Mouse (Mus musculus) urinary bladder, postnatal 36 days (tissue): ENCODE measurements at regions not wholly inside any gene's neighbourhood (a gene's known extent, or its start where the extent isn't known, plus 50 kb on each side); places are given as distances from the start of the nearest gene placed in this dataset.

Experiments
- DNase-seq, 2 experiments: peaks; one replicate each; pipeline ENCODE4 v3.0.0; 2022; ENCODE audit warnings: low spot score in 2 of 2, mixed read lengths in 1 of 2

- no peak for DNase-seq
Measured at GRCm38 (mm10) chr6:143536525-143537293, 369.7 kb downstream of the Etnk1 start.

- DNase-seq, result no peak
Measured at GRCm38 (mm10) chr6:143547406-143547903, 380.4 kb downstream of the Etnk1 start.

- no peak for DNase-seq
Measured at GRCm38 (mm10) chr6:143554946-143555345, 387.9 kb downstream of the Etnk1 start.

DNA sequence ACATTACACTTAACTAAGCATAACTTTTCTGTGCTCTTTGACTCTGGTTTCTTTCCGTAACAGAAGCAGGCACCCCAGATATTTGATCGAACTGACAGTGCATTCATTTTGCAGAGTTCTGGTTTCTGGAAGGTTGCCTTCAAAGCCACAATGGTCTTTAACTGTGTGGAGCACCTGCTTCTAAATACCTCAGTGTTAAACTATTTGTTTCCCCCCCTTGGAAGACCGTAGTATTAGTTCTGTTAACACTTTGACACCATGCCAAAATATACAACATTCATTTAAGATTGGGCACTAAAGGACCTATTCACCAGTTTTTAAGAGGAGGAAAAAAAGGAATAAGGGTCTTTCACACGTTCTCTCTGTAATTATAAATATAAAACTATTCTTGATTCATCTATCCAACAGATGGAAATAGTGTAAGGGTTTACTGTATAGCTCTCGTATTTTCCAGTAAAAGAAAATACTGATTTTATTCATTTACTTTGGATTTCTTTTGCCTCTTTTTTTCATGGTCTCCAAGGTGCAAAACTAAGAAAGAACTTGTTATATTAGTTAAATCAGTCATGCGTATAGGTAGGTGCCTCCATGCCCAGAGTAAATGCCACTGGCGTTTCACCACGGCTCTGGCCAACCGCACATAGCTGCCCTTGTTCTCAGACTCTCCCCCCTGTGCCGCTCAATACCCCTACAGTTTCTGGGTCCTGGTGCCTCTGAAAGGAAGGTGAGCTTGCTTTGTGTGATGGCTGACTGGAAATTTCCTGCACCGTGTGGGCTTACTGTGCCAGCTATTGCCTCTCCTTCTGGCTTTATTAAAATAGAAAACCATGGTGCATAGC, 391.2 kb downstream of the Etnk1 start:
- DNase-seq, result no peak

DNA sequence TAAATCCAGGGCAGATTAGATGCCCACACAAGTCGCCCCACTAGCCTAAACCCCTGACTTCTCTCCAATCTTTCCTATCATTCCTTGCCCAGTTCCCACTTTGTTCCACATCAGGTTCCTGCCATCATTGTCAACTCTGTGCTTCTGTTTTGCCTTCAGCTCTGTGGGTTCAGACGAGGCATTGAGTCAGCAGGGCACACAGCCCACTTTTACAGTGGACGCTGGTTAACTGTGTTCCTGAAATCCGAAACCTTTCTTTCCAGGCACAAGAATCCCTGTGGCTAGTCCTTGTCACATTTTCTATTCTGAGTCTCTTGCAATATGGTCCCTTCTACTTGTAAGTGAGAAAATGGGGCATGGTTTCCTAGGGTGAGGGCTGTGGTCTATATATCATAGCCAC, 392.3 kb downstream of the Etnk1 start:
- no peak for DNase-seq

GRCm38 (mm10) chr6:143561316-143562088, 394.5 kb downstream of the Etnk1 start:
- DNase-seq, result no peak

GRCm38 (mm10) chr6:143571356-143572115, 404.5 kb downstream of the Etnk1 start:
- DNase-seq, result no peak

DNA sequence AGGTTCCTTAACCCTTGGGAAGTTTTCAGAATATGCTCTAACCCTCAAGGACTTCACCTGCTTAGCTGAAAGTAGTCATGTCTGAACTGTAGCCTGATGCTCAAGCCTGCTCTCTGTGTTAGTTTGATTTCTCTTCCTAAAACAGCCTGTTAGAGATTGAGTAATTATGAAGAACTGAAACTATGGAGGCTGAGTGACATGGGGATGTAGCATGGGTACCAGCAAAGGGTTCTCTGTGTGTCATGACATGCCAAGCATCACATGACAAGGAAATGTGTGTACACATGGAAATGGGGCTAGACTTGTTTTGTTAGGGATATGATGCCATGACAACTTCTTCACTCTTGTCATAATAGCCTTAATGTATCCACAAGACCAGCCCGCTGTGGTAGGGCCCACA, 412.2 kb downstream of the Etnk1 start:
- no peak for DNase-seq

GRCm38 (mm10) chr6:143589666-143590065, 422.6 kb downstream of the Etnk1 start:
- no peak for DNase-seq

DNA sequence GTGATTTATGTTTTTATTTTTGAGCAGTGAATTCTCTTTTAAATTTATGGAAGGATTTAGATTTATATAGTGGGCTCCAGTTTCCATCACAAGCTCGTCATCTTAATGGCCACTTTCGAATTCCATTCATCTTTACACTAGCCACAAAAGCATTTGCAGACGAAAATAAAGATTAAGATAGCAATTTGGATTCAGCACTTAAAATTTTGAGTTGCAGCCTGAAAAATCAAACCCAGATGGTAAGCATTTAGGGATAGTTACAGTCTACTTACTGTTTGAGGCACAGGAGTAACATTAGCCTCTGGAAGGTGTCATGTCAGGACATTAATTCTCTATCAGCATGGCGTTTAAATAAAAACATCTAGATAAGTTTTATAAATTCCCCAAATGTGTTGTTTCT, 423.2 kb downstream of the Etnk1 start:
- DNase-seq, result no peak

DNA sequence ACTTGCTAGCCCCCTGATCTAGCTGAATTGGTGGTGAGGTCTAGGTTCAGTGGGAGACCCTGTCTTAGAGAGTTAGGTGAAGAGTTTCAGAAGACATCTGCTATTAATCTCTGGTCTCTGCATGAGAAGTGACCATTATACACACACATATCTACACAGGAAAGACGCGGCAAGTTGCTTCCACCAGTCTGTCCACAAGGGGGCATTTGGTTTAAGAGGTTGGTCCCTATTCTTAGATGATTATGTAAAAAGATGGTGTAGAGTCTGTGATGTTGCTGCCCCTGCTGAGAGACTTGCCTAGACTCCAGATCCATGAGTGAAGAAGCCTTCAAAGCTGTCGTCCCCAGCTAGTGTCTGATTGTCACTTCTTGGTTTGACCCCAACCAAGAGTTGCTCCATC, 425.5 kb downstream of the Etnk1 start:
- no peak for DNase-seq

DNA sequence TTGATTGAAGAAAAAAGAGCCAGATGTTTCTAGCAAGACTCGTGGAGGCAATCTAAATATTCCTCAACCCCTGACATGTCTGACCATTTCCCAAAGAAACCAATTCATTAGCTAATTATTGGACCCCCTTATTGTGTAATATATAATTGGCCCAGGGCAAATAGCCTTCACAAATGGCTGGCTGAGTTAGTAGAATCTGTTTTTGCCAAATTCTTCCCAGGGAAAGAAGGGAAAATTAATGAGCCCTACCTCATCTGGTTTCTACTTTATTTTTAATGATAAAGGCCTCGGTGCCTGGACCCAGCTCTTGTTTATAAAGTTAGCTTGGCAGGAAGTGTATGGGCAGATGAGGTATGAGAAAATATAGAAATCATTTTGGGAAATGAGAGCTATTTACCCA, 428.5 kb downstream of the Etnk1 start:
- no peak for DNase-seq

DNA sequence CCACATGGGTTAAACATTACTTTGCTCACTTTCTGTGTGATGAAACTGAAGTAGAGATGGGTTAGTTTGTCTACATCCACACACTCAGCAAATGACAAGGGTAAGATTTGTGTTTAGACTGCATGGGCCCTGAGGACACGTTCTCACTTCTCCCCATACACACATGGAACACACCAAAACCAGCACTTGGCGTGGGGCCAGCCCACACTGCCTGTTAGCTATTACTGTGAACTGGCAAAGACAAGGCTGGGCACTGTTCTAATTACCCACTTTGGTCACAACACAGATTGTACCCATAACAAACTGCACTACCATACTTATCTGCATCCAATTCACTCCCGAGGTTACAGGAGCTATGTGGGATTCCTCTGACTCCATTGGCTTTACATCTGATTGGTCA, 430.4 kb downstream of the Etnk1 start:
- no peak for DNase-seq

DNA sequence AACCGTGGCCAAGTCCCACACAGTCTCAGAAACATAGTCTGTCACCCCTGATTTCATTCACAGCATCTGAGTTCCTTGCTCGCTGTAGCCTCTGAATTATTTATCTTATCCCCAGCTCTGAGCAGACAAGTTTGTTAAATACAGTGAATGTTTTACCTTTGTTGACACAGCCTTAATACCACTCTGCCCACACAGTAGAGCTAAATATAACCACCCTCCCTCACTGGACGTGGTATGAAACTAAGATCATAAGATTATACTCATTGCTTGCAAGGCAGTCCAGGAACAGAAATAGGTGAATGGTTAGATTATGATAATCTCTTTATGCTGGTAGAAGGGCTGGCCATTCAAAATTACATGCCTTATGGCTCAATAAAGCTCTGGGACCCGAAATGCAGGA, 431.9 kb downstream of the Etnk1 start:
- DNase-seq, result no peak

GRCm38 (mm10) chr6:143609100-143609499, 442.1 kb downstream of the Etnk1 start:
- DNase-seq, result no peak

- DNase-seq, result no peak
Measured at GRCm38 (mm10) chr6:143612966-143613365, 445.9 kb downstream of the Etnk1 start.

DNA sequence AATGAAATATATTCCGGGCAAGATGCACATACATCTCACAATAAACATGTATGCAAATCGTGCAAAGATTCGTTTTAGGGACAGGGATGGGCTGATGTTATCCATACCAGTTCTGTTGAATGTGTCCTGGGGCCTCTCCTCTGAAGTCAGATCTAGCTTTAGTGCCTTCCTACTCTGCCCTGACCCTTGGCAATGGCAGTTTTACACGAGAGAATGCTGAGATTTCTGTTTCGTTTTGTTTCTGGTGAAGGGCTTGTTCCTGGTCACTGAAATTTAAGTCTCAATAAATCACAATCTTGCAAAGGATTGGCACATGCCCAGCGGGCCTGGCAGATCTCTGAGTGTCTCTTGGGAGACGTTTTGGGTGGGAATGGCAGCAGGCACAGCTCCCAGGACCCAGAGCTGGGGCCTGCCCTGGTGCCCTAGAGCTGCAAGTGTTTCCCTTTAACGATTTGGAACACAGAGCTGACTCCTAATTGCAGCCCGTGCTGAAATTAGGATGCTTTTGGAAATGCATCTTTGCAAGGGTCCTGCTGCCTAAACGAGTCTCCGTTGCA, 447.5 kb downstream of the Etnk1 start:
- peak in 1 of 2 experiments; percentile 36 for DNase-seq

DNA sequence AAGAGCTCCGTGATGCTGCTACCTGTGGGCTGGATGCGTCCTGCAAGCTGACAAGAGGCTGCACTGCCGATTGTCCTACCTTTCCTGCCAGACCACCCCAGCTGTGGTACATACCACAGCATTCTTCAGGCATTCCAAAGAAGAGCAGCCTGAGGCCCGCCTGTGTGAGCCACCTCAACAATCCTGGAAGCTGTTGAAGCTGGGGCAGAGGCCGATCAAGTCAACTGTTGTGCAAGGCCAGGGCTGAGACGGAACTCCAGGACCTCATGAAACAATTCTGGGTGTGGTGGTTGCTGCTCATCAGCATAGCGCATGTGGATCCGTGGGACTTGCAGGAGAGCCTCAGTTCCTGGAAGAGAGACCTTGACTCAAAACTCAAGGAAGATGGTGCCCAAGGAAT, 448.3 kb downstream of the Etnk1 start:
- no peak for DNase-seq

- no peak for DNase-seq
Measured at GRCm38 (mm10) chr6:143616386-143616785, 449.4 kb downstream of the Etnk1 start.

DNA sequence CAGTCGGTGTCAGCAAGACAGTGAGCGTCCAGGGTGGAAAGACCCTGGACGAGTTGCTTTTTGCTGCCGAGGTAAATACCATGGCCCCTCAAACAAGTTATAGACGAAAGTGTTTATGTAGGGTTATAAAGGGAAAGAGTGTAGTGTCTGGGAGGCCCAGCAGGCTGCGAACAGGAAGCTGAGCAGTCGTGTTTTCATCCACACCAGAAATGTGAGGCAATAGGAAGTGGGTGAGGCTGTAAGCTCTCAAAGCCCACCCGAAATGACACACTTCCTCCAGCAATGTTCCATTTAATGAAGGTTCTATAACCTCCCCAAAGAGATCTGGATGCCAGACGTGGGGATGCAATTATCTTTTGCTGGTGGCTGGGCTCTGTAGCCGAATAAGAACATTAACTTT, 451.5 kb downstream of the Etnk1 start:
- DNase-seq, result no peak

GRCm38 (mm10) chr6:143620583-143620982, 453.6 kb downstream of the Etnk1 start:
- DNase-seq, result no peak
